Mouse (Mus musculus) hindbrain, embryonic 12.5 days (tissue): ENCODE measurements around the gene Ppm1b. TPM values are rescaled to one million over a fixed set of nuclear protein-coding genes. Genes with fewer than 3 reads are reported as not detected.

Source experiments
- ATAC-seq: fragments of 200-750 bp; cut with Nextera tagmentation; 2 replicates; pipeline ENCODE4 v1.8.0; 2017; ENCODE audit warnings: moderate TSS enrichment; ENCODE audit not compliant: low FRiP score
- H3K27ac ChIP-seq: fragments of 300-500 bp; sonication (generic); 2 replicates; pipeline ENCODE4 v1.5.1; 2016; ENCODE audit warnings: mild to moderate bottlenecking
- H3K27me3 ChIP-seq: fragments of 300-500 bp; sonication (generic); 2 replicates; pipeline ENCODE4 v1.6.1; 2016; ENCODE audit warnings: mild to moderate bottlenecking
- H3K36me3 ChIP-seq: fragments of 300-500 bp; sonication (generic); 2 replicates; pipeline ENCODE4 v1.6.1; 2016; ENCODE audit warnings: mild to moderate bottlenecking
- H3K4me1 ChIP-seq: fragments of 300-500 bp; sonication (generic); 2 replicates; pipeline ENCODE4 v1.6.1; 2016
- H3K4me2 ChIP-seq: fragments of 300-500 bp; sonication (generic); replicated peaks from 2 replicates; pipeline ENCODE4 v1.6.1; 2016; ENCODE audit warnings: mild to moderate bottlenecking
- H3K4me3 ChIP-seq: fragments of 300-500 bp; sonication (generic); 2 replicates; pipeline ENCODE4 v1.5.1; 2016; ENCODE audit warnings: mild to moderate bottlenecking
- H3K9ac ChIP-seq: fragments of 300-500 bp; sonication (generic); 2 replicates; pipeline ENCODE4 v1.6.1; 2016; ENCODE audit warnings: mild to moderate bottlenecking, moderate library complexity
- H3K9me3 ChIP-seq: fragments of 300-500 bp; sonication (generic); replicated peaks from 2 replicates; pipeline ENCODE4 v1.6.1; 2016; ENCODE audit warnings: mild to moderate bottlenecking
- WGBS: fragments of 180-500 bp; shearing (Covaris S2); methylation state at CpG from one replicate; pipeline ENCODE4 v1.1.7; 2016; 5-methylcytosine and 5-hydroxymethylcytosine counted together
- polyA plus RNA-seq: library from polyadenylated mRNA; unstranded; fragments of >200 nt; fragmentation: Nextera tagmentation; extraction: Ambion mirVana; gene quantifications from 2 replicates; pipeline ENCODE4 v1.2.1, GENCODE M21; 2016

The Ppm1b gene
- polyA plus RNA-seq, 1 experiment from 2014 or later, result 106 TPM

DNA sequence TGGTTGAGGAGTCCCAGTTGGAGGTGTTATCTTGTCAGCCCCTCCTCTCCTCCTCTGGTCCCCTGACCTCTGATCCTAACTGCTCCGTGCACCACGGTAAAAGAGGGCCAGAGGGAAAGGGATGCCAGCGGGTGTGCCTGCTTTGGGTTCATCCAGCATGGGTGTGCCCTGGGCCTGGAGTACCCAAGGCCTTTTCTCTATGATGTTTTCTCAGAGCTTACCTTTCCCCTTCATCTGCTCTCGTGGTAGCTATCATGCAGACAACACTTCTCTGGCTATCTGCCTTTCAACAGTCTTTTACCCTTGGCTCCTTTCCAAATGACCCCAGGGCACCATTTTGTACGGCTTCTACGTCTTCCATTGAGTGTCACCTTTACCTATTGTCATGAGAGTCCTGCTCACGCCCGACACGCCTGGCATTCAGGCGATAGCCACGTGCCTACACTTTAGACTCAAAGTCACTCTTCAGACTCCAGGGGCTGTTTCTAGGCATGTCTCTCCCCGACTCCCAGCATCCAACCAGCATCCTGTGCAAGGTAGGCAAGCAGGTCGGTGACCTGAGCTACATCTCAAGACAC is 15.2 kb upstream of the Ppm1b start:
- no peaks in the 10 kb centered on the region for H3K4me1 ChIP-seq
- H3K27me3 ChIP-seq, result no peaks in the 10 kb centered on the region
- H3K27ac ChIP-seq, result no peak overlapping the region
- no peak overlapping the region for H3K4me3 ChIP-seq
- 86% methylated on average over 13 of the region's 13 CpGs for WGBS
- no peaks in the 10 kb centered on the region for H3K36me3 ChIP-seq
- no peak overlapping the region for H3K9ac ChIP-seq
- H3K9me3 ChIP-seq, result no peaks in the 10 kb centered on the region; the same call in 1 of the 2 replicates
- no peak overlapping the region for H3K4me2 ChIP-seq
- ATAC-seq, result no peak

DNA sequence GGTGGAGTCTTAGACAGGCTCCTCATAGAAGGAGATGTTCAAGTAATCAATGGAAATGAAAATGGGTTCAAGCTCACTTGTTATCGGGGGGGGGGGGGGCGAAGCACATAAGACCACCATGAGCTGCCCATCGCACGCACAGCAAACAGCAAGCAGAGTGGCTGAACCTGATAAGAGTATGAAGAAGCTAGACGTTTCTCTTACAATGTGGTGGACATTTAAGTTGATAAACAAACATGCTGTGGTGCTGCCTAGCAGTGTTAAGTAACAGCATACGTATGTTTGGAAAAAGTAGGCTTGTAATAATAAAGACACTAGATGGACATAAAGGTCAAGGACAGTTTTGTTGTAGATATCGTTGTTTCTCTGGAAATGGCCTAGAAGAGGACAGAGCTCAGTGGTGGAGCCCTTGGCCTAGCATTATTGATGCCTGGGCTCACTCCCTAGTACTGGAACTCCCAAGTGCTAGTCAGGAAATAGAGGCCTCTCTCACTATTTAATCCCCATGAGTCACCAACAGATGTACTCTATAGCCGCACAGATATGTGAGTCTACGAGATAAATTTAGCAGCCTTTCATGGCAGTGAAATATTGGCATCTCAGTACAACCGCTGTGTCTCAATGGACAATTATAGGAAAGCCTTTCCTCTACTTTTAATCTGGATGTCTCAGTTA is 14.0 kb upstream of the Ppm1b start:
- Histone ChIP-seq H3K27me3 (no peaks in the 10 kb centered on the region), H3K27ac (no peak overlapping the region), H3K4me2 (no peak overlapping the region), H3K4me3 (no peak overlapping the region), H3K36me3 (no peaks in the 10 kb centered on the region), H3K9me3 (no peaks in the 10 kb centered on the region; the same call in 1 of the 2 replicates), H3K9ac (no peak overlapping the region), H3K4me1 (no peaks in the 10 kb centered on the region)
- 91% methylated on average over 10 of the region's 10 CpGs for WGBS
- ATAC-seq, result no peak

DNA sequence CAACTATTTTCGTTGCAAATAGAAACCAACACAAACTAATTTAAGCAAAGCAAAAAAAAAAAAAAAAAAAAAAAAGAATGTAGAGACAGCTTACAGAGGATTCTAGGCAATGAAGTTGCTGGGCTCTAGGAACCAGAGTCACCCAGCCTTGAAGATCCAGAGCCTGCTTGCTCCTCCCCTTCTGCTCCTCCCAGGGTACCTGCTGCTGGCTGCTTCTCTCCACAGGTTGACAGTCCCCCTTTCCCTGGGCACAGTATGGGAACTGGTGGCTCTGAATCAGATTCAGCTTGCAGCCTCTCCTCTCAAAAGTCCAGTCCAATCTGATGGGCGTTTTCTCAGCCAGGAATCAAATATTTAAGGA is 13.5 kb upstream of the Ppm1b start:
- Histone ChIP-seq H3K4me1 (no peaks in the 10 kb centered on the region), H3K9ac (no peak overlapping the region), H3K36me3 (no peaks in the 10 kb centered on the region), H3K4me2 (no peak overlapping the region), H3K4me3 (no peak overlapping the region), H3K27ac (no peak overlapping the region), H3K27me3 (no peaks in the 10 kb centered on the region), H3K9me3 (no peaks in the 10 kb centered on the region; the same call in 1 of the 2 replicates)
- ATAC-seq, result no peak
- 78% methylated on average over 2 of the region's 2 CpGs for WGBS

DNA sequence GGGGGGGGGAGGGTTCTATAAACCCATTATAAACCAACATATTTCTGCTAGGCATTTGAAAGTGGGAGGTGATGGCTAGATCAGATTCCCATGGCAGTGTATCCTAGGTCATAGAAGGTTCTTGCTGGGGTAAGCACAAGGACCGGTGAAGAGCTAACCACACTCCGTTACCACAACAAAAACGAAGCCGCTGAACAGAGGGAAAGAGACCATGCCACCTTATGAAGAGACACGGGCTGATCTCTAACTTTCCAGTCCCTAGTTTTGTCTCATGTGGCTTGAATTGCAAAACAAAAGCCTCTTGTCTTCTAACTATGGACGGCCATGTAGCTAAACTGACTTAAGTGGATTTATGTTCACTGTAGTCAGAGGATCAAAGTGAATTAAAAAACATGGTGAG is 12.2 kb upstream of the Ppm1b start:
- ATAC-seq, result no peak
- no peaks in the 10 kb centered on the region for H3K9me3 ChIP-seq
- no peak overlapping the region for H3K4me2 ChIP-seq
- no peak overlapping the region for H3K9ac ChIP-seq
- H3K27me3 ChIP-seq, result no peaks in the 10 kb centered on the region
- H3K4me1 ChIP-seq, result no peaks in the 10 kb centered on the region
- no peak overlapping the region for H3K4me3 ChIP-seq
- H3K27ac ChIP-seq, result no peak overlapping the region
- no peaks in the 10 kb centered on the region for H3K36me3 ChIP-seq
- 83% methylated on average over 6 of the region's 6 CpGs for WGBS

DNA sequence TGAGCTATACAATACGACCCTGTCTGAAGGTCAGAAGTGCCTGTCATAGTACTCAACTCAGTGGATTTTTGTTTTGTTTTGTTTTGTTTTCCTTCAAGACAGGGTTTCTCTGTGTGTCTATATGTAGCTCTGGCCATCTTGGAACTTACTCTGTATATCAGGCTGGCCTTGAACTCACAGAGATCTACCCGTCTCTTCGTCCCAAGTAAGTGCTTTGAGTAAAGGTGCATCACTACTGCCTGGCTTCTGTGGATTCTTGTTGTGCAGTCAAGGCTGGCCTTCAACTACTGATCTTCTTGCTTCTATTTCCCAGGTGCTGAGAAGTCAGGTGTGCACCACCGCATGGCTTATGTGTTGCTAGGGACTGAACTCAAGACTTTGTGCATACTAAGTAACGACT is 4.0 kb upstream of the Ppm1b start:
- Histone ChIP-seq H3K4me3 (no peak overlapping the region), H3K27ac (no peak overlapping the region), H3K9me3 (no peaks in the 10 kb centered on the region), H3K27me3 (no peaks in the 10 kb centered on the region), H3K4me2 (no peak overlapping the region), H3K36me3 (no peaks in the 10 kb centered on the region), H3K4me1 (peaks cover 9% of the 10 kb centered on the region; the same call in 1 of the 2 replicates), H3K9ac (no peak overlapping the region)
- ATAC-seq, result no peak
- 93% methylated on average over 5 of the region's 5 CpGs for WGBS

DNA sequence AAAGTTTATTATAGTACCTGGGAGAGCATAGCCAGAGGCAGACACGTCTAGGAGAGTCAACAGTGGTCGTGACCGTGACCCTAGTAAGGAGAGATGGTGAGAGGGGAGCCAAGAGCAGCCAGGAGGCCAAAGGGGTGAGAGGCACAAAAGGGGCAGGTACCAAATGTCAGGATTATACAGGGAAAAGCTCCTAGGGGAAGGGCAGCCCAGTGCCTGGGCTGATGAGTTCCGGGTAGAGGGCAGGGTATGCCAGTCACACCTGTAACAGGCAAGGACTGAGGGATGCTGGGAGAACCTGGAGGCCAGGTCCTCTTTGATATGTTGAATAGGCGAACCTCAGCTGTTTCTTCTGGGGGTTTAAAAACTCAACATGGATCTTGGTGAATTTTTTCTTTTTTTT is 2.8 kb upstream of the Ppm1b start:
- H3K36me3 ChIP-seq, result no peaks in the 10 kb centered on the region
- no peak for ATAC-seq
- no peaks in the 10 kb centered on the region for H3K27me3 ChIP-seq
- no peak overlapping the region for H3K4me2 ChIP-seq
- H3K9me3 ChIP-seq, result no peaks in the 10 kb centered on the region
- no peak overlapping the region for H3K27ac ChIP-seq
- peaks cover 9% of the 10 kb centered on the region; the same call in 1 of the 2 replicates for H3K4me1 ChIP-seq
- WGBS, result 82% methylated on average over 5 of the region's 5 CpGs
- no peak overlapping the region for H3K4me3 ChIP-seq
- H3K9ac ChIP-seq, result no peak overlapping the region

DNA sequence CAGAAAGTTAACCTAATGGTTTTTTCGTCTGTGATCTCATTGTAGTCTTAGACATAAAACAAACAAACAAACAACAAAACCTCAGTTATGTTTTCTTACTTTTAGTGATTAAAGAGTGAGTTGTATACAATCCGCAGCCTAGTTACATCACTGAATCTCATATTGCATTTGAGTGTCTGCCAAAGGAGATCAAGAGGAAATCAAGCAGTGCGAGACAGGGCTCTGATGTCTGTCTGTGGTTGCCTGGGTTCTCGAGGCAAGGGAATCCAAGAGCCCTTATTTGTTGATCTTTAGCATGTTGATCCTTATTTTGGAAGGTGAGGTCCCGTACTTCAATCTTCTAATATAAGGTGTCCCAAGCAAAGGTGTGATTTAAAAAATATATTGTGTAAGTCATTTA is 1.7 kb upstream of the Ppm1b start:
- no peak overlapping the region for H3K4me2 ChIP-seq
- WGBS, result 93% methylated on average over 5 of the region's 5 CpGs
- no peak overlapping the region for H3K4me3 ChIP-seq
- no peaks in the 10 kb centered on the region for H3K36me3 ChIP-seq
- H3K9me3 ChIP-seq, result no peaks in the 10 kb centered on the region
- H3K27me3 ChIP-seq, result no peaks in the 10 kb centered on the region
- H3K4me1 ChIP-seq, result peaks cover 18% of the 10 kb centered on the region
- no peak for ATAC-seq
- no peak overlapping the region for H3K27ac ChIP-seq
- no peak overlapping the region for H3K9ac ChIP-seq

DNA sequence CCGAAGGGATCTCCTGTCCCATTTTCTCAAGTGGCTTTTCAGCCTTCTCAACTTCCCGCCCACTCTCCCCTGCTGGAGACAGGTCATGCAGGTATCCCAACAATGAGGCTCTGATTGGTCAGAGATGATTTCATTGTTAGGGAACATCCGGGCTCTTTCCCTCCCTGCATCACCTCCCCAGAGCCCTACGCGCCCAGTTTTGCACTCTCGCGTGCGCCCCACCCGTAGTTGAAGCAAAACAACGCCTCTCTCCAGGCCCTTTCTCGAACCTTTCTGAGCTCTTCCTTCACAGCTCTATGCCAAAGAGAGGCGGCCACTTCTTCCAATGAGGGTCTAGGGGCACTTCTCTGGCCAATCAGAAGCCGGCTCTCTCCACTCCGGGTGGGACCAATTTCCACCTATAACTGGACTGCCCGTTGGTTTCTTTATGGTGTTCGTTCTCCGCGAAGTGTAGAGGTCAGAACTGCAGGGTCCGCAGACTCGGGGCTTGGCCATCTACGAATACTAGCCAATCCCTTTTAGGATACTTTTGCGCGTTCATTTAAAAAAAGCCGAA is 468 bp downstream of the Ppm1b start:
- H3K4me3 ChIP-seq, result peak overlapping the region; percentile 99
- H3K9ac ChIP-seq, result peak overlapping the region; percentile 57
- no peaks in the 10 kb centered on the region for H3K9me3 ChIP-seq
- peaks cover 32% of the 10 kb centered on the region for H3K4me1 ChIP-seq
- H3K4me2 ChIP-seq, result peak overlapping the region; percentile 73
- H3K36me3 ChIP-seq, result no peaks in the 10 kb centered on the region
- no peaks in the 10 kb centered on the region for H3K27me3 ChIP-seq
- under 1% methylated on average over 24 of the region's 24 CpGs for WGBS
- peak overlapping the region; percentile 95 for H3K27ac ChIP-seq
- peak; percentile 93 for ATAC-seq

DNA sequence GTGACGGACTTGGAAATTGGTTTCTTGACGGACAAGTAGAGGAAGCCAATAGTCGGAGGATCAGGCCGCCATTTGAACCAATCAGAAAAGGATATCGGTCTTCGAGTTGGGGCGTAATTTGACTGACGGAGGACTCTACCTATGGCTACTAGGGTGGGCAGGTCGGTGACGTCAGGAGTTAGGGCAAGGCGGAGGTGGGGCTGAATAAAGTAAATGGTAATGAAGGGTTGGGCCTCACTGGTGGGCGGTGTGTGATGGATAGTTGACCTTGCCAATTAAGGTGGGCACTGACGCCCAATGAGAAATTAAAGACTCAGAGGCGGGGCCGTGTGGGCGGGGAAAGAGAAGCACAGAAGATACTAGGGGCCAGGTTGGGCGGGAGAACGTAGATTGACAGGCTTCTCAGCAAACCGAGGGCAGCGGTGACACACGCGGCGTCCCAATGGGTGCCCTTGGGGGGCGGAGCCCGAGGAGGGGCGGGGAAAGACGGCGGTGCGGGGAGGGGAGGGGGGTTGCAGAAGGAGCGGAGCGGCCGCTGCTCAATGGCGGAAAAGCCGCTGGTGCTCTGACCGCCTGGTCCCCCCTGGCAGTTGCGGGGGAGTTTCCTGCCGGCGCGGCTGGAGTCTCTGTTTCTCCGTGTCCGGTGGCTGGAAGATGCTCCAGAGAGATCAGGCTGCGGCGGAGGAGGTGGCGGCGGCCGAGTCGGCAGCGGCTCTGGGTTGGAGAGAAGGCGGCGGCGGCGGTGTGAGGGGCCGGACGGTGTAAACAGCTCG is 1.1 kb downstream of the Ppm1b start:
- Histone ChIP-seq H3K4me2 (peak overlapping the region; percentile 73), H3K36me3 (no peaks in the 10 kb centered on the region), H3K27ac (peak overlapping the region; percentile 95), H3K4me3 (peak overlapping the region; percentile 99), H3K9ac (peak overlapping the region; percentile 99), H3K27me3 (no peaks in the 10 kb centered on the region), H3K9me3 (no peaks in the 10 kb centered on the region), H3K4me1 (peaks cover 32% of the 10 kb centered on the region)
- ATAC-seq, result peak; percentile 99
- WGBS, result under 1% methylated on average over 55 of the region's 55 CpGs

DNA sequence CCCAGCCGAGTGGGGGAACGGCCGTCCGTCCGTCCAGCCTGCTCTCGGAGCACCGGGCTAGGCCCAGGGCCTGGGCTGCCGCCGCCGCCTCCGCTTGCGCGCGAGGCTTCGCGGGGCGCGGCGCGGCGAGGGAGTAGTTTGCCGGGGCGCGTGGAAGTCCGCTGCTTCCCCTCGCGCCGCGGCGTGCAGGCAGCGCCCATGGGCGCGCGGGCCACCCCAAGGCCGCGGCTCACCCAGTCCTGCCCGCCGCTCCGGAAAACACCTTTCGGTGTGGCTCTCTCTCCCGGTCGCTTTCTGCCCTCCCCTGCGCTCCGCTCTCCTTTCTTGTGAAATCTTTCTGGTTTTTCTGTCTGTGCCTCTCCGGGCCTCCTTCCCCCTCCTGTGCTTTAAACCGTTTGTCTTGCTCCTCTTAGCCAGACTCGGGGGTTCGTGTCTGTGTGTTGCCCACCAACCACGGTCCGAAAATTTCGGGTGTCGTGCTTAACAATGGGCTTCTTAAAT is 1.9 kb downstream of the Ppm1b start:
- WGBS, result under 1% methylated on average over 41 of the region's 52 CpGs
- ATAC-seq, result no peak

DNA sequence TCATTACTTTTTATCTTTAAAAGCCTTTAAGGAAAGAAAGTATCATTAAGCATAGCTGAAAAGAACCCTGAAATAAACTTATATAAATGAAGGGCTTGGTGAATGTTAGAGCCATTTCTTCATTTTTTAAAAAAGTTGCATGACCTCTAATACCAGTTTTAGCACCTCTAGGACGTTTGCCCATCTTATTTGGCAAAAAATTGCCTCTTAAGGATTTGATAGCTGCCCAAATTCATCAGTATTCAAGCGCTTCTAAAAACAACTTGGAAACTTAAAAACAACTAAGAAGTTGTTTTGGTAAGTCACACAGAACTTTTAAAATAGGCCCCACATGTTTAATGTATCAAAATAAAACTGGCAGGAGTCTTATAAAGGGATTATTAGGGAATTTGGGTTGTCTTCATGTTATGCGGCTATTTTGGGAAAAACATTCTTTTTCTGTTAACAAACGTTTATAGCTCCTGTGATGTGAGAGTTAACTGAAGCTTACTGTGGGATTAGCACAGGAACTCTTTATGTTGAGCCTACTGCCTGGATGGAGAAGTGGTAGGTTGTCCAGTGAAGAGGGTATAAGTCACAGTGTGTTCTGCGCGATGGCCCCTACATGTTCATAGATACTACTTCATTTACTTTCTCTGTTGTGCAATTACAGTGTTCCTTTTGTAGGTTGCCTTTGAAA is 2.6 kb downstream of the Ppm1b start:
- Histone ChIP-seq H3K27ac (no peak overlapping the region), H3K4me1 (peaks cover 32% of the 10 kb centered on the region), H3K36me3 (no peaks in the 10 kb centered on the region), H3K9me3 (no peaks in the 10 kb centered on the region), H3K27me3 (no peaks in the 10 kb centered on the region), H3K4me2 (peak overlapping the region; percentile 65), H3K4me3 (peak overlapping the region; percentile 99), H3K9ac (peak overlapping the region; percentile 99)
- ATAC-seq, result no peak
- WGBS, result 37% methylated on average over 6 of the region's 6 CpGs

More for the DNA sequence above, 1.9 kb downstream of the Ppm1b start:
- peak overlapping the region; percentile 99 for H3K4me3 ChIP-seq
- H3K27ac ChIP-seq, result peak overlapping the region; percentile 95
- H3K4me1 ChIP-seq, result peaks cover 32% of the 10 kb centered on the region
- H3K9me3 ChIP-seq, result no peaks in the 10 kb centered on the region
- H3K27me3 ChIP-seq, result no peaks in the 10 kb centered on the region
- H3K36me3 ChIP-seq, result no peaks in the 10 kb centered on the region
- peak overlapping the region; percentile 99 for H3K9ac ChIP-seq
- H3K4me2 ChIP-seq, result peak overlapping the region; percentile 65

DNA sequence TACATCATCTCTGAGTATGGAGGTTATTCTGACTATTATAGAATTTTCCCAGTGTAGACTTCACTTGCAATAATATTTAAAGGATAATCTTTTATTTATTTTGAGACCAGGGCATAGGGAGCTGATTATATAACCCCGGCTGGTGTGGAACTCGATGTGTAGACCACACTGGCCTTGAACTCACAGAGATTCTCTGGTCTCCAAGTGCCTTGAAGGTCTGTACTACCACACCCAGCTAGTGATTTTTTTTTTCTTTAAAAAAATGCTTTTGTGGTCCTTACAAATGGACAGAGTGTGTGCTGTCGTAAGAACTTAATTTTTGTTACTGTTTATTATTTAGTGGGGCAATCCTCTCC is 3.1 kb downstream of the Ppm1b start:
- no peak for ATAC-seq
- H3K36me3 ChIP-seq, result 0 out of 2 replicates have a peak, but pooled peaks cover under 1% of the 10 kb centered on the region
- peak overlapping the region; percentile 99 for H3K4me3 ChIP-seq
- no peaks in the 10 kb centered on the region for H3K9me3 ChIP-seq
- H3K4me1 ChIP-seq, result peaks cover 32% of the 10 kb centered on the region
- H3K27me3 ChIP-seq, result no peaks in the 10 kb centered on the region
- H3K27ac ChIP-seq, result no peak overlapping the region
- WGBS, result 74% methylated on average over 3 of the region's 3 CpGs
- H3K4me2 ChIP-seq, result peak overlapping the region; percentile 65
- no peak overlapping the region for H3K9ac ChIP-seq
